Mouse (Mus musculus): ENCODE results near the gene Tmem56.
A peak's percentile ranks its signal among the peaks of the same experiment; 100 is the strongest.

Gene Tmem56

DNA sequence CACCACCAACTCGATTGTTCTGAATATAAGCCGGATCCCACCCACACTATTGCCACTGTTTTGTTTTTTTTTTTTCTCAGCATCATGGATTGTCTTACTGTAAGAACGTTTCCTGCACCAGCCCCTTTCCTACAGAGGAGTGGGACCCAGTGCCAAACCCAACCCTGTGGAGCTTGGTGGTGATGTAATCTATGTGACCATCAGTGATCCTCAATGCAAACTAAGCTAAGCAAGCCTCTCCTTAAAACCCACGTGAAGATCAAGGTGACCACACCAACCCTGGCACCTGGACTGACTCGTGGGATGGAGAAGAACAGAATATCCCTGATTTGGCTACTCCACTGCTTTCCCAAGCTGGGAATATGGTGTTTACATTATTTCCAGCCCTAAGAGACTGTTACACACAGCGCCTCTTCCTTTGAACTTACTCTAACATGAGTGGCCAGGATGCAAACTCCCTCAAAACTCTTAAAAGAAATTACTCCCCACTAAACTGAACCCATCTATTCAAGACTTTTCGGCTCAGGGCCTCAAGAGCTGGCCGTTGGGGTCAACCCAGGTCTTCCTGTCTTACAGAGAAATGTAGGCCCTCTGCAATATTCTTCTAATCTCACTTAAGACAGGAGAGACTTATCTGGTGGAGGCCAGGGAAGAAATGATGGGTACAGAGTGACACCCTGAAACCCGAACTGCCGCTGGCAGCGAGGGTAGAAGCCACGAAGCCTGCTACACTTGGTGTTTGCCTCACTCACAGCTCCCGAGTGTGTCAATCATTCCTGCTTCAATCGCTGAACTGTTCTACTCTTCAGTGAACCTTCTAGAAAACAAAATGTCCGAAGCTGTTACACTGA lies 113.6 kb downstream of the Tmem56 start:
- DNase-seq (ENCODE audit: low read depth, low spot score), result no peak

DNA sequence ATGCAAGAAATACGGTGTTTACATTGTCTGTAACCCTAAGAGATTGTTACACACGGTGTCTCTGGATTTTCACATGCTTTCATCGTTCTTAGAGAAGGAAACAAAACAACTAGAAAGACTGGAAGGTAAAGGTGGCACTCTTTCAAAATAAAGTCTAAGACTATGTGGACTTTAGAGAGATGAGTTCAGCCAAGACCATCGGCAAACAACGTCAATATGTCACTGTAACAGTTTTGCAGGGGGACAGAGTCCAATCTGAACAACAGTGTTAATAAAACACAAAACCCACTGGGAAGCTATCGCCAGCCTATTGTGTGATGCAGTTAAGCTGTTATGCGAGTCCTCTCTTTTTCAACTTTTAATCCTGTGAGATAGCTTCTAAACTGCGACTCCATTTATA lies 114.3 kb downstream of the Tmem56 start:
- DNase-seq (ENCODE audit: low read depth, low spot score), result no peak

DNA sequence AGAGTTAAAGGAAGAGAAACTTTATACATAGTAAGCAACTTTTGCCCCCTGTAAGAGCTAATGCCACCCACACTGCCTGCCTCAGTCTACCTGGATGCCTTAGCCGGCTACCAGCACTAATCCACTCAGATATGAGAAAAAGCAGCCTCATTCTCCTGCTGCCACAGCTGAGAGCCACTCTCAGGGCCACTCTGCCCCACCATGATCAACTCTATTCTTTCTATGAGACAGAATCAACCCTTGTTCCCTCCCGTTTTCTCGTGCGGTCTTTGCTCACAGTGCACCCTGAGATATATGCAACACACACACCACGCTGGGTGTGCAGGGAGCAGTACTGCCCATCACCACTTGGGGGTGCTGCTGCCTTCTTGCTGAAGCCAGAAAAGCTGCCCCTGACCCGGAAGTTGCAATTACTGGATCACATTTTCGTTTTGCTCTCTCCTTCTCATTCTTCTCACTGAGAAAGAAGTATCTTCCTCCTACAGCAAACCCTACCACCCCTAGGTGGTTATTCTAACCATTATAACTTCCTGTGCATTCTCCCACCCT lies 119.6 kb downstream of the Tmem56 start:
- DNase-seq (ENCODE audit: low read depth, low spot score), result peak; percentile 22

DNA sequence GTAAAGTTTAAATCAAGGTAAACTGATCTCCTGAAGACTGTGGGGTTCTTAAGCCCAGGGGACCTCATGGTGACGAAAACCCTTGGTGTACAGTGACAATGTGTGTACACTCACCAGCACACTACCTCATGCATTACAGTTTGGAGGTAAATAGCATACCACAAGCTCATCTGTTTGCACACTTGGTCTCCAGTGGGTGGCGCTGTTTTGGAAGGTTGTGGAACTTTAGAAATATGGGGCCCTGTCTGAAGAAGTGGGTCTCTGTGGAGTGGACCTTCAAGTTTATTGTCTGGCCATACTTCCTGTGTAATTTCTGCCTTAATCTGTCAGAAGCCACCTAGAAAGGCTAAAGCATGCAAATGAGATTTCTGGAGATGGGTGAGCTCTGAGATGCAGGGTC lies 121.2 kb downstream of the Tmem56 start:
- no peak for DNase-seq (ENCODE audit: low read depth, low spot score)

DNA sequence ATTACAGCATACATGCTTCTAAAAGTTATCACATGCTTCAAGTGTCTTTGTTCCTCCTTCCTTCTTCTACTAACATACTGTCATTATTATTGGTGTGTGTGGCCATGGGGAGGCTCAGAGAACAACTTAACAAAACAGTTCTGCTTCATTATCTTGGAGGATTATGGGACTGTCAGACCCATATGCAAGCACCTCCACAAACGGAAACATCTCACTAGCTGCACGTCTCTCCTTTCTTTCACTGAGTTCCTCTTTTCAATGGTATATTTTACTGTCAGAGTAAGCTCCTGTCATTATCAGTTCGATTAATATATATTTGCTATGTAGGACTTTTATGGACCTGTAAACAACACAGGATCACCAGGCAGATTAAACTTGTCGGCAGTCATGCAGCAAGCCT lies 122.5 kb downstream of the Tmem56 start:
- DNase-seq (ENCODE audit: low read depth, low spot score), result no peak

DNA sequence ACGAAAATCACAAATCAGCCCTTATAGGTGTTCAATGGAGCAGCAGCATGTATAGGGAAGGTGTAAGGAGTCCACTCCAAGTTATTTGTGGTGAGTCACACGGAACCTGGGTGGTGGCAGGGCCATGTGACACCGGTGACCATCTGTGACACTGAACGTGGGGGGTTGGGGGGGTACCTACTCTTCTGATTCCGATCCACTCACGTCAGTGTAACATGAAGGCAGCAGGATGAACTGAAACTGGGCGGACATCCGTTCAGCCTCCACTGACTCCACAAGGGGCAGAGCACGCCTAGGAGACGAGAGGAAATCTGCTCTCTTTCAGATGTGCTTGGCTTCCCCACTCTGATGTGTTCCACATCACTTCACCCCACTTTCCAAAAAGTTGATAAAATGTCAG lies 123.3 kb downstream of the Tmem56 start:
- DNase-seq (ENCODE audit: low read depth, low spot score), result no peak

DNA sequence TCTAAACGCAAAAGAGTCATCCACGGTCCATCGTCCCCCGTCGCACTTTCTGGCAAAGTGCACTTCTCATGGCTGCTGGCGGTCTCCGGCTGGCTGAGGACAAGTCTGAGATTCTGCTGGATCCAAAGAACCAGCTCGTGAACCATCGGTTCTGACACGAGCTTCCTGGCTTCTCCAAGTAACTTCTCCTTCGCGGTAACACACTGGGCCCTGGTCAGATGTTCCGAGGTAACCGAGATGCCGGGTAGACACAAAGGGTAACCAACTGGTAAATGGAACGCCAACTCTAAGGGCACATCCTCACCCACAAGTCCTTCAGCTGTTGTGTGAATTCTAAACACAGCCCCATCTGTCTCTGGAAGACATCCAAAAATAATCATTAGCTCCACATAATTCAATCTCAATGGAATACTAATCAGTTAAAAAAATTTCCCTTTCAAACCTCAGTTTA lies 124.0 kb downstream of the Tmem56 start:
- DNase-seq (ENCODE audit: low read depth, low spot score), result no peak

DNA sequence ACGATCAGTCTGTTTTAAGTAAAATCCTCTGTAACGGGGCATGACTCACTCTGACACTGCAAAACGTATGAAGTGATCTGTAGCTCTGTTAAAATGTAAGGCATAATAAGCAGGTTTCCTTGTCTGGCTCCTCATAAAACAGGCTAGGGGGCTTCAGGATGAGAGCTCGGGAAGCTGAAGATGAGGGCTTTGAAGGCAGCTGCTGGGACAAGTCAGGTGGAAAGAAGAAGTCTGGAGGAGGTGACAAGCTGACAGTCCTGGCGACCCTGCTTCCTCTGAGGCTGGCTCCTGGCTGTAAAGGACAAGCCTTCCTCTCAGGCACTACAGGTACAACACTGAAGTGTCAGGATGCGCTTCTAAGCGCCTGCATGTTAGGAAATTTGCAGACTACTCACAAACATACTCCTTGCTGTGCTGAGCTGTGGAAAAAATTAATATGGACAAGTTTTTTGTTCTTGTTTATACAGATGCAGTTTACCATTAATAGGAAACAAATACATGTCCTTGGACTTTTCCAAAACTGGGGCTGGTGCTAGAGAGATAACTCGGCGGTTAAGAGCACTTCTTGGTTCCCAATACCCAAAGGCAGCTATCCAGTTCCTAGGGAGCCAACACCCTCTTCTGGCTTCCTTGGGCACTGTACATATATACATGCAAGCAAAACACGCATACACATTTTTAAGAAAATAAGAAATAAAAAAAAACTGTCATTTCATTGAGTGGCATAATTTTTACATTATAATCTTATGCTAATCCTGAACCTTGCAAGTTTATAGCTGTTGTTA lies 125.2 kb downstream of the Tmem56 start:
- no peak for DNase-seq (ENCODE audit: low read depth, low spot score)

DNA sequence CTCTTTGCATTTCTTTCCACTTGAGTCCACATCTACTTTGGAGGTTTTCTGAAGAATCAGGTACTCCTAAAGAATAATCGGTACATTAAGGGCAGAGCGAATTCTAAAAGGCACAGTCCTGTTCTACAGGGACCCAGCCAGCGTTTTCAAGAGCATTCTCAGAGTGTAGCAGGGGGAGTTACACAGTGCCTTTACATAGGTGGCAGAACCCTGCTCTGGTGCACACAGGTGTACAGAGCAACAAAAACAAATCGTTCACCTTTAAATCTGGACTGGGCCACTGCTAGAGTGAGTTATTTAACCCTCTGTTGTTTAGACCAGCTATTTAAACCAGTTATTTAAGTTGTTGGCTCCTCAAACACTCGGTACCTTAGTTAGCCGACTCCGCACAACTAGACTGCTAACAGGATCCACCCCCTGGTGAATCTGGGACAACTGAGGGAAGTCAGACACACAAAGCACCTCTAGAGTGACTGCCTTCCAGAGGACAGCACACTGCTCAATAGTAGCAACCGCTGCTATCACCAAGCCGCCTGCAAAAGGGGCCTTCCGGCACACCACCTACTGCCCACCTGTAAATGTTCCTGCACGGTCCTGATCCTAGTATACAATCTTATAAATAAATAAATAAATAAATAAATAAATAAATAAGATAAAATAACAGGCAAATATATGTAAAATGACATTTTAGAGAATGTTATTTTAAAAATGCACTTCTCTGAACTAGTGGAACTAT lies 126.3 kb downstream of the Tmem56 start:
- no peak for DNase-seq (ENCODE audit: low read depth, low spot score)

DNA sequence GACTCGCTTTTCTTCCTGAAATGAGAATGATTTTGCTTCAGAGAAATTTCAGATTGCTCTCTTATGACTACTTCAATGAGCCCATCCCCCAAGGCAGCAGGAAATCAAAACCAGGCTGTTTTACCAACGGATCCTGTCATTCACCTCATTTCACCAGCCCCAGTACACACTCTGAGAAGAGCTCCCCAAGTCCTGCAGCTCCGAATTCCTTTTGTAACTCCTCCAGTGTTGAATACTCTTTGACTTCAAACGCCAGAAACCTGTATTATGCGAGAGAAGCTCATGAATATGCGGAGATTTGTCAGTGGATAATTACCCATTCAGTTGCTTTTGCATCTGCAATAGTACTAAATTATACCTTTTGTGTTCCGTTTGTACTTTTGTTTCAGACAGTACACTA lies 126.9 kb downstream of the Tmem56 start:
- DNase-seq (ENCODE audit: low read depth, low spot score), result no peak
